Mouse (Mus musculus): Measurements from ENCODE around the gene Rcl1.

- no peak for TF ChIP-seq CTCF (IDR thresholded peaks at IDR 0.05; ENCODE audit: low read depth, low read length)
- TF ChIP-seq GATA1 (IDR thresholded peaks at IDR 0.05; ENCODE audit: borderline replicate concordance, low read length), result no peak
These were observed 87.7 kb downstream of the Rcl1 start for GRCm38 (mm10) chr19:29188879-29189278.
